Mouse (Mus musculus) cerebellum, adult (tissue): Measurements from ENCODE around the gene Teddm1b.
"Not testable (repeated sequence)": the region's sequence is repeated elsewhere in the genome, so short reads cannot be mapped to it uniquely, and the experiment has no call there.

Experiments used
- ATAC-seq: cut with Nextera tagmentation; 2 replicates; pipeline ENCODE4 v1.9.2; 2017; ENCODE audit warnings: mild to moderate bottlenecking, moderate library complexity, mixed read lengths; ENCODE audit not compliant: insufficient number of reproducible peaks, low FRiP score, low TSS enrichment

Gene Teddm1b

GRCm38 (mm10) chr1:153874045-153874444 lies at the start of gene Teddm1b:
Gene Teddm1b, plus strand, starts transcription at chr1:153874345.
- ATAC-seq = no peak

- ATAC-seq = no peak
Observed at GRCm38 (mm10) chr1:153830746-153831145, 43.4 kb upstream of the Teddm1b start.

- no peak for ATAC-seq
Observed at GRCm38 (mm10) chr1:153836036-153836435, 38.1 kb upstream of the Teddm1b start.

DNA sequence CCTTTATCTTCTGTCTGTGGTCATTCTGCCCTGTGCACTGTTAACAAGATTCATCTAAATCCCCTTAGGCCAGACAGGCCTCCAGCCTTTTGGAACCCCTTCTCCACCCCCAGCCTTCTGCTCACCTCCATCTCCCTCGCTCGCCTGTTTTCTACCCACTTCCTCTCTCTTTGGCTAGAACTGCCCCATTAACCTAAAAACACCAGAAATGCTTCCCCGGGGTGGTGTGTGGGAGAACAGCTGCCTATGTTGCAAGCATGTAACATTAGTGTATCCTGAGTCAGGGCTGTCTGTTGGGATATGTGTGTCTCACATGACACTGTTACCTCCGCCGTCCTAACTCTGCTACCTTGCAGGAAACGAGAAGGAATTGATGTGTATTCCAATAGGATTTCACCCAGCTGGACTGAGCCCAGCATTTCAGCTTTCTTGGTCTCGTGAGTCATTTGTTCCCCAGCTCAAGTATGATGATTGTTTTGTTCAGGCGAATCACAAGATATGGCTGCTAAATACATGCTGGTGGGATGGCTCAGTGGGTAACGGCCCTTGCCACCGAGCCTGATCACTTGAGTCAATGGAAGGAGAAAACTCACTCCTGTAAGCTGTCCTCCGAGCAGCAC lies 31.9 kb upstream of the Teddm1b start:
- ATAC-seq = no peak

GRCm38 (mm10) chr1:153844042-153844441 lies 30.1 kb upstream of the Teddm1b start, which contains the start of gene Rgsl1:
Gene Rgsl1, minus strand, starts transcription at chr1:153844142.
- ATAC-seq = no peak

DNA sequence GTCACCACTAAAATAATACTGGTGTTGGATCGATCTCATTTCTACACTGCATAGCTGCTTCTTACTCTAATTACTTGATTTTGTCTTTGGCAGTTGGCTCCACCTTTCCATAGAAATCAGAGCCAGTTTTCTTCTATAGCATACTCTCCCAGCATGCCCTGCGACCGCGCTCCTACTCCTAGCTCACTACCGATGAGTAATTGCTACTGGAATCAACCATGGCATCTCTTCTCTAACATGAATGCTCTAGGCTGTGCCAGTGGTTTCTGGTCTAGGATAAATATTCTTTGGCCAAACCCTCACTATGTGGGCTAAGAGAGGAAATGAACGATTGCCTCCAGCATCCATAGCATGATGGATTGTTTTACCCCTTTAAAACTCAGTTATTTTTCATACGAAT lies 27.7 kb upstream of the Teddm1b start:
- no peak for ATAC-seq

DNA sequence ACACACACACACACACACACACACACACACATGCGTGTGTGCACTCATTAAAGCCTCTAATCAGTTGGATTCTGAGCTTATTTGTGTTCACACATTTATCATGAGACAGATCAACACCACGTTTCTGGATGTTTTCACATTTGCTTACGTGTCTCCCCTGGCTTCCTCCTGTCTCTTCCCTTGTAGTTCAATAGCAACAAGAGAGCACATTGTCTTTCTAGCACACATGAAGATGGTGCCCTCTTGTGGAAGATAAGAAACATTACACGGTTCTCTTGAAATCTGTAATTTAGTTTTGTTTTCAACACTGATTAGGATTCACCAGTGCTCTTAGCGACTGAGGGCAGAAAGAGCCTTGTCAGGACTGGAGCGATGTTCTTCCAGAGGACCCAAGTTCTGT lies 27.3 kb upstream of the Teddm1b start:
- ATAC-seq = no peak; the same call in 1 of the 2 replicates

GRCm38 (mm10) chr1:153852696-153853095 lies 21.4 kb upstream of the Teddm1b start:
- ATAC-seq = not testable (repeated sequence)

- no peak for ATAC-seq
Observed at GRCm38 (mm10) chr1:153855946-153856345, 18.2 kb upstream of the Teddm1b start.

- not testable (repeated sequence) for ATAC-seq
Observed at GRCm38 (mm10) chr1:153880391-153880790, 6.2 kb downstream of the Teddm1b start.

DNA sequence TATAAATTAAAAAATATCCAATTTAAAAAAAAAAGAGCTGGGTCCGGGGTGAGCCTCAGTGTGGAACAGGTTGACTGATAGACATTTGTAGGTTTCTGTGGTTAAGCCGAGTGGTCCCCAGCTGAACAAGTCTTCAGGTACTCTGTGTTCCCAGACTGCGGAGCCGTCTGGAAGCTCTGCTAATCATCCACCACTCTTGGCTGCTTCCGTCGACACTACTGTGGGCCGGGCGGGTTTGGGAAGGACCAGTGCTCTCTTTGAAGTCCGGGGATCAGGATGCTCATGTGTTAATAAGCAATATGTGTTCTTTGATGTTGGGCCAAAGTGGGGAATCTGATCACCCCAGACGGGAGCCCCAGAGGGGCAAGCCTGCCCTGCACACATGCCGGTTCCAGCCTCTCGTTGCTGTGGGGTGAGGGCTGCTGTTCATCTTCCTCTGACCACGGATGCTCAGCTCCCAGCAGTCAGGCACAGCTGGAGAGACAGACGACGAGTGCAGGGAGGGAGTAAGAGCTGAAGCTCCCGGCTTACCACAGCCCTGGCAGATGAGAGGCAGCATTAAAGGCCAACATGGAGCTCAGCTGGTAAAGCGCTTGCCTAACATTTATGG lies 12.0 kb downstream of the Teddm1b start:
- no peak for ATAC-seq

DNA sequence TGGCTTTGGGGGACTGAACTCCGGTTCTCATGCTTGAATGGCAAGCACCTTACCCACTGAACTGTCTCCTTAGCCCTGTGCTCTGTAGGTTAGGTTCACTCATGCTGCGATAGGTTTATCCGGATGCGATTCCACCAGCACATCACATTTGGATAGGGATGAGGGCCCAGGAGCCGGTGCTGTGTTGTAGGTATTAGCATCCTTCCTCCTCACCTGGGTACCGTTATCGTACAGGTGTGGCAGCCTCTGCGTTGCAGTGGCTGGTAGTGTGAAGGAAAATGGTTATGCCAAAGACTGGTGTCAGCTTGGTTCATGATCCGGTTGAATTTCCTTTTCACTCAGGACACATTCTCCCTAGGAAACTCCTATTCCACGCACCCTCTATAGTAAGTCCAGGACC lies 16.0 kb downstream of the Teddm1b start:
- ATAC-seq = no peak

- no peak for ATAC-seq
Observed at GRCm38 (mm10) chr1:153891442-153891841, 17.3 kb downstream of the Teddm1b start, which contains the start of gene Teddm1a. Gene Teddm1a, plus strand, starts transcription at chr1:153891742.

DNA sequence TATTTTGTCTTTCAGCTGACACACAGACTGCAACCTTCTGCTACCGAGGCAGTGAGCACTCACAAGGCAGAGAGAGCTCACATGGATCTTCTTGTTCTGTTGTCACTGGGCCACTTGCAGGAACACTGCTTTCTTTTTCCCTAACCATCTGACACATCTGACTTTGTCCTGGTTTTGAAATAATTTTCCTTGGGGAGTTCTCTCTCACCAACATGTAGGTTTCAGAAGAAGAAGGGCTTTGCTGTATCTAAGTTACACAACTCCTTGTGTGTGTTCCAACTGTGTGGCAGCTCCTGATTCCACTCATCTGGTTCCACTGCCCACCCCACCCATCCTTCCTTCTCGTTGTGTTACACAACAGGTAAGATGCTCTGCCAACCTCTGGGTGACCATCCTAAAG lies 19.6 kb downstream of the Teddm1b start:
- no peak for ATAC-seq

GRCm38 (mm10) chr1:153894201-153894893 lies 20.2 kb downstream of the Teddm1b start:
- no peak for ATAC-seq

- ATAC-seq = no peak
Observed at GRCm38 (mm10) chr1:153894979-153895378, 20.8 kb downstream of the Teddm1b start.

DNA sequence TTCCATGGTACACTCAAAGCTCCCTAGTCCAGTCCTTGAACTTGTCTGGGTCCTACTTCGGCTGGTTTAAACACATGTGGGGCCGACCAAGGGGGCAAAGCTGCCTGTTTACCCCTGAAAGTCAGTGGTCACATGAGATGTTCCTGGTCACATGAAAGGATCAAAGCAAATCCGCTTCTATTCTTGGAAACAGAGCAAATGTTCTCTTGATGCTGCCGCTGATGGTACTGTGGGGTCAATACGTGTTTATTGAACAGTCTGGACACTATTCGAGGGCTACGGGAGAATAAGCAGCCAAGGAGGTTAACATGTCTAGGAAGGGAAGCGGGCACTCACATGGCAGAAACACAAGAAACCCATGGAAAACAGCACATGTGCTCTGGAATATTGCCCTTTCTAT lies 23.1 kb downstream of the Teddm1b start:
- no peak for ATAC-seq

DNA sequence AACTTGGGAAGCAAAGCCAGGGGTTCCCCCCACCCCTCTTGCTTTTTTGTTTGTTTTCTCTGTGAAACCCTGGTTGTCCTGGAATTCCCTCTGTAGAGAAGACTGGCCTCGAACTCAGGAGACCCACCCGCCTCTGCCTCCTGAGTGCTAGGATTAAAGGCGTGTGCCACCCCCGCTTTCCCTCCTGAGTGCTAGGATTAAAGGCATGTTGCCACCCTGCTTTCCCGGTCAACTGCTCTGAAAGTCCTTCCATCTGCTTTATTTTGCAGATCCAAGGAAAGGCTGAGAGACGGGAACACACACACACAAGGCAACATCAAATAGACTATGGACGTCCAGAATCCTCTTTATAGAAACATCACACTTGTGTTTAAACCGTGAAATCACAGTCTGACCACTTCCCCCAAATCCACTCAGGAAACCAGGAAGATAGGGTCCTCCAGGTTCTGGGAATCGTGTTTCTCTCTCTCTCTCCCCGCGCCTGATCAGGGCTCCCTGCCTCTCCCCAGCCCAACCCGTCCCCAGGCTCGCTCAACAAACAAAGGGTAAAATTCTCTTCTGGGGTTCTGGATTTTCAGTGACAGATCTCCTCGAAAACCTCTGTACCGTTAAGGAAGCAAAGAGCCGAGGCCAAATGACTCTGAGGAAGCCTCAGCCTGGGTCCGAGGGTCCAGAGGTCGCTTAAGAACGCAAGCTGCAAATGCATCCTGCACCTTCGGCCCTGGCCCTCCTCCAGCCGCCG lies 25.0 kb downstream of the Teddm1b start:
- peak; percentile 15 for ATAC-seq

DNA sequence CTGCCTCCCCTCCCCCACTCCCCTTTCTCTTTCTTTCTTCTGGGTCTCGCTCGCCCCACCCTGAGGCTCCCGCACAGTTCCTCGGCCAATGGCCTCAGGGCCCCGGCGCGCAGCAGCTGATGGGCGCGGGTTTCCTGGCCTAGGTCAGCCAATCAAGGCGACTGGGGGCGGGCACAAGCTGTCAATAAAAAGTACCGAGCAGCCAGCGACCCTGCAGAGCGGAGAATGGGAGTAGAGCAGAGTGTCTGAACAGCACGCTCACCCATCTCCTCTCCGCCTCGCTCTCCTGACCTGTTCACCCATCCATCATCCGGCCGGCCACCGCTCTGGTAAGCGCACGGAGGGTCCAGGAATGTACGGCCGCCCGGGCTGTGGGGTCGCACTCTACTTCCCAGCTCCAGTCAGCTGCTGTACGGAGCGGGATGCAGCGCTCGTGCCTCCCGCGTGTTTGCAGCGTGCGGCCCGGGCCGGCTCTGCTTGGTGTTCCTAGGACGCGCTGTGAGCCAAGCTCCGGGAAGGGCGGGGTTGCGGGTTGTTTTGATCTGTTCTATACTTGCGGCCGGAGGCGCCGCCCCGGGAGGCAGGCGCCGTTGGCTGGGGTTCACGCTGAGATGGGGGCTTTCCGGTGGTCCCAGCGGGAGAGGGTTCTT lies 25.7 kb downstream of the Teddm1b start, which contains the start of the genes Glul and Teddm2:
Gene Glul (plus strand): TSS at position 214 of the 650 bp plus-strand sequence.
Gene Teddm2 (minus strand): TSS at position 498 of the 650 bp plus-strand sequence.
- peak; percentile 93 for ATAC-seq

DNA sequence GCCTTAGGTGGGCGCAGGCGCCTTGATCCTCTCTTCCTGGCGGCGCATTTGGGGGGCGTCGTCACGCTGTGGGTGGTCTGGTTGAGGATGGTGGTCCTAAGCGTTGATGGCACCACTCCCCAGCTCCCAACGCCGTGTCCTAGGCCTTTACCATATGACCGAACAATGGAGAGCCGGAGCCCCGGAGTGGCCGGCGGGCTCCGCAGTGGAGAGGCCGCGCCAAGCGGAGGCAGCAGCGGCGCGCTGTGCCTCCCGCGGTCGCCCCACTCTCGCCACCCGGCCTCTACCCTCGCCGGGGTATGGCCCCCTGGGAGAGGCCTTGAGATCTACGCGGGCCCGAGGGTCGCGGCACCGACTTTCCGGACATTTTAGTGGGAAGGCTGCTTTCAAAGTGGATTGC lies 26.2 kb downstream of the Teddm1b start:
- peak; percentile 27; the same call in 1 of the 2 replicates for ATAC-seq
